Mouse (Mus musculus) C2C12 (cell line): ENCODE measurements around the gene Hbs1l.

Experiments used
- CEBPB ChIP-seq: IDR thresholded peaks from one replicate; pipeline ENCODE4 v1.6.1; 2011; ENCODE audit warnings: low read depth, mild to moderate bottlenecking, control low read depth, moderate library complexity
- CTCF ChIP-seq: IDR thresholded peaks from one replicate; pipeline ENCODE4 v1.5.1; 2011; ENCODE audit not compliant: control insufficient read depth, insufficient read depth, insufficient read length
- MAX ChIP-seq: IDR thresholded peaks from one replicate; pipeline ENCODE4 v1.6.1; 2011; ENCODE audit warnings: mild to moderate bottlenecking, control low read depth
- MYOD1 ChIP-seq: IDR thresholded peaks from one replicate; pipeline ENCODE4 v1.6.1; 2011; ENCODE audit warnings: low read depth; ENCODE audit not compliant: control insufficient read depth, insufficient read length
- MYOG ChIP-seq: IDR thresholded peaks from one replicate; pipeline ENCODE4 v1.6.1; 2011; ENCODE audit not compliant: control insufficient read depth, insufficient read length; ENCODE audit errors: extremely low read depth
- USF1 ChIP-seq: IDR thresholded peaks from one replicate; pipeline ENCODE4 v1.6.1; 2011; ENCODE audit warnings: low read depth, mild to moderate bottlenecking, control low read depth, moderate library complexity

- TF ChIP-seq CTCF (no peak), USF1 (no peak), MAX (no peak), MYOD1 (no peak), MYOG (no peak), CEBPB (no peak)
Measured at GRCm38 (mm10) chr10:21395426-21396139, 99.8 kb downstream of the Hbs1l start.
